Mouse (Mus musculus): ENCODE measurements around the gene Lrrc37a.

DNA sequence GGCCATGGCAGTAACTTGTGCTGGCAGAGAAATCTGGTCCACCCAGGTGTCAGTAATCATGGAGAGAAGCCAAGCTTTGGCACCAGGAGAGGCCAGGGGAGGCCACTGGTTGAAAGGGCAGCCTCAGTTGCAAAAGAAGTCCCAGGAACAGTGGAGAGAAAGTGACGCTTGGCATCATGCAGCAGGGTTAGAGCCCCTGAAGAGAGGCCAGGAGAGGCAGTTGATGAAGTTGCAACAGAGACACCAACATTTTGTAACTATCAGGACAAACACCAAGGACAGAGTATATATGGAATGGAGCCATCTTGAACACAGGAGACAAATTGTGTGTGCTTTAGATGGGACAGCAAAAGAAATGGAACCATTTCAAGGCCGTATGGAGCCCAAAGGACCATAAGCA is 7.7 kb upstream of the Lrrc37a start:
- no peak for TF ChIP-seq POLR2A (IDR thresholded peaks at IDR 0.05; ENCODE audit: borderline replicate concordance, control insufficient read depth, low read depth, low read length)
- no peak for TF ChIP-seq CTCF (IDR thresholded peaks at IDR 0.05; ENCODE audit: control insufficient read depth, insufficient read depth, low read length)
